Mouse (Mus musculus): ENCODE measurements at regions not wholly inside any gene's neighbourhood (a gene's known extent, or its start where the extent isn't known, plus 50 kb on each side); places are given as distances from the start of the nearest gene placed in this dataset.

- peak; percentile 30 to 45 for DNase-seq
- Histone ChIP-seq H3K27me3 (ENCODE audit: control insufficient read depth, insufficient read depth, low read length) (no peaks in the 10 kb centered on the region), H3K27ac (ENCODE audit: insufficient read depth, low read length) (no peak overlapping the region), H3K4me3 (replicated peaks; ENCODE audit: insufficient read depth, low read depth, low read length) (no peak overlapping the region), H3K4me1 (ENCODE audit: control insufficient read depth, insufficient read depth, low read length) (peaks cover 8% of the 10 kb centered on the region)
- WGBS, result 50% methylated on average over 6 of the region's 6 CpGs
- TF ChIP-seq CTCF (IDR thresholded peaks at IDR 0.05; ENCODE audit: borderline replicate concordance, insufficient read depth, low read depth, low read length), result no peak
Measured at GRCm38 (mm10) chr14:24911621-24912020, 424.7 kb downstream of the Rps24 start.

DNA sequence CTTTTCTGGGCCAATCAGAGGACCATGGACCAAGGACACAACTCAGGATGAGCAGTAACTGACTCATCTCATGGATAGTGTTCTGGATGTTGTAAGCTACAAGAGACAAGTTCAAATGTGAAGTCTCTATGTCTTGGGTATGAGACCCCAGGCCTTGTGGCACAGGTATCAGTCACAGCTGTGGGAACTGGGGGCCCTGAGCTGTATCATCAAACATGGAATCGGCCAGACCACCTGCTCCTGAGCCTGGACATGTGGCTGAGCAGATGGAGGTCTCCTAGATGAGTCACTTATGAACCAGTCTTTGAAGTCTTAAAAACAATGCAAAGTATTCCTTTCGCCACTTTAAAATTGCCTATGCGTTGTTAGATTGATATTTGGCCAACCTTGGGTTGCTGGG, 432.1 kb downstream of the Rps24 start:
- Histone ChIP-seq H3K4me1 (ENCODE audit: control insufficient read depth, insufficient read depth, low read length) (no peaks in the 10 kb centered on the region), H3K27me3 (ENCODE audit: control insufficient read depth, insufficient read depth, low read length) (no peaks in the 10 kb centered on the region), H3K4me3 (replicated peaks; ENCODE audit: insufficient read depth, low read depth, low read length) (no peak overlapping the region), H3K27ac (ENCODE audit: insufficient read depth, low read length) (no peak overlapping the region)
- DNase-seq, result no peak
- TF ChIP-seq POLR2A (IDR thresholded peaks at IDR 0.05; ENCODE audit: borderline replicate concordance, insufficient read depth, low read length), result no peak
- no peak for TF ChIP-seq CTCF (IDR thresholded peaks at IDR 0.05; ENCODE audit: borderline replicate concordance, insufficient read depth, low read depth, low read length)
- 84% methylated on average over 3 of the region's 3 CpGs for WGBS

DNA sequence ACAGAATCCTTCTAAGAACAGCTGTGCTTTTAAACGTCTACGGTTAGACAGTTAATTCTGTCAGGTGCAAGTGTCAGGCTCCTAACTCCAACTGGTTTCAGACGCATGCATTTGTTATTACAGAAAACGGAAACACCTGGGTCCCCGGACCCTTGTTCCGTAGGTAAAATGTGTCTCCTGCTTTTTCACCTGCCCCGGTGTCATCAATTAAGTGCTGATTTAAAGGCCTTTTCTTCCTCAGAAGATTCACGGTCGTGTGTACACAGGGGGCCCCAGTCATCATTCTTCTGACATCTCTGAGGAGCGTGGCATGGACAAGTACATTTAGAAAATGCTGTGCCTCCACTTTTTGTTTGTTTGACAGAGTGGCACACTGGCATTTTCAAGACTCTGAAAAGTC, 435.1 kb downstream of the Rps24 start:
- Histone ChIP-seq H3K4me3 (replicated peaks; ENCODE audit: insufficient read depth, low read depth, low read length) (no peak overlapping the region), H3K27ac (ENCODE audit: insufficient read depth, low read length) (no peak overlapping the region), H3K4me1 (ENCODE audit: control insufficient read depth, insufficient read depth, low read length) (no peaks in the 10 kb centered on the region), H3K27me3 (ENCODE audit: control insufficient read depth, insufficient read depth, low read length) (no peaks in the 10 kb centered on the region)
- 90% methylated on average over 10 of the region's 10 CpGs for WGBS
- TF ChIP-seq POLR2A (IDR thresholded peaks at IDR 0.05; ENCODE audit: borderline replicate concordance, insufficient read depth, low read length) (no peak), CTCF (IDR thresholded peaks at IDR 0.05; ENCODE audit: borderline replicate concordance, insufficient read depth, low read depth, low read length) (no peak)
- DNase-seq, result no peak

DNA sequence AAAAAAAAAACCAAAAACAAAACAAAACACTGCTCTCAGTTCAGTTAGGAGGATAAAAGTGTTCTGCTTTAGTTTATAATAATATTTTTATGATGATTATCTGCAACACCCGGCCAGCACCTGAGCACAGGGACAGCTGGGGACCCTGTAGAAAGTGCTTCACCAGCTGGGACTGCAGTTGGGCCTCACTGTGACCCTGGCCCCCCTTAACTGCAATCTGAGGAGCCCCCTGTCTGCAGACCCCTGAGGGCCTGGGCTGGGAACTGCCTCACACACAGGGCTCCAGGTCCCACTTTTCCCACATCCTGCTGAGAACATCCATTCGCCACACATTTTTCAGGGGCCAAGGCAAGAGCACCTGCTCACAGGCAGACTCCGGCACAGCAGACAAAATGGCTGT, 437.6 kb downstream of the Rps24 start:
- no peaks in the 10 kb centered on the region for H3K27me3 ChIP-seq (ENCODE audit: control insufficient read depth, insufficient read depth, low read length)
- no peak overlapping the region for H3K4me3 ChIP-seq (replicated peaks; ENCODE audit: insufficient read depth, low read depth, low read length)
- no peaks in the 10 kb centered on the region for H3K4me1 ChIP-seq (ENCODE audit: control insufficient read depth, insufficient read depth, low read length)
- WGBS, result 89% methylated on average over 3 of the region's 3 CpGs
- no peak overlapping the region for H3K27ac ChIP-seq (ENCODE audit: insufficient read depth, low read length)
- no peak for DNase-seq
- TF ChIP-seq CTCF (IDR thresholded peaks at IDR 0.05; ENCODE audit: borderline replicate concordance, insufficient read depth, low read depth, low read length) (no peak), POLR2A (IDR thresholded peaks at IDR 0.05; ENCODE audit: borderline replicate concordance, insufficient read depth, low read length) (no peak)

DNA sequence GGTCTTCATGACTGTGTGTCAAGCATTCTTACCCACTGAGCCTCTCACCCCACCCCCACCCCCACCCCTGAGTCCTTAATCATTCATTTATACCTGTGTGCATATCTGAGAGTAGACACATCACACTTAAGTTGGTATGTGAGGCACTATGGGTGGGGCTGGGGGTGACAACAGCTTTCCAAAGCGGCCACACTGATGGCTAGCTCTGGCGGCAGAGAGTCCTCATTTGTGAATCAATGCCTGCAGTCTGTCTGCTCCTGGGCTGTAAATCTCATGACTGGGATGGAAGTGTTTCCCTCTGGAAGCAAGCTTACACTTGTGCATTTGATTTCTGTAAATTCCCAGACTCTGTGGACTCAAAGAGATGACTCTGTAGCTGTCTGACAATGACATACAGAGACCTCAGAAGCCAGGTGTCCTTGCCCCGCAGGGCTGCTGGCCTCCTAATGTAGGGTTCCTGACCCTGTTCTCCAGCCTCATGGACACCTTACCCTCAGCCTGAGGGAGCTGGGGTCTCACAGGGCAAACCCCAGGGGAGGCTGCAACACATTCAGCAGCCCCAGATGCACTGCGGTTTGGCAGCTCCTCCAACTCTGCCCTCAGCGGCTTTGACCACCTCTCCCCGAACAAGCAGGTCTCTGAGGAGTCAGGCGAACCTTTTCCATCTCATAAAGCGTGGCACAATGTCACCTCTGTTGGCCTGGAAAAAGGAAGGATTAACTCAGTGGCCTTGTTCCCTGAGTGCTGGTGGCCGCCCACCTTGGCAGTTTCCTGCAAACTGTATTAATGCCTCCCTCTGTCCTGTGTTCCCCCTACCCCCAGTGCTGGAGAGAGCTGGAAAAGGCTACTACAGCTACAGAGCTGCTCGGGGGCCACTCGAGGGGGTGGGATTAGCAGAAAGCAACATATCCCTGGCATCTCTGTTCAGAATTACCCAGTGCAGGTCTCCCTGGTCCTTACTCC, 439.4 kb downstream of the Rps24 start:
- Histone ChIP-seq H3K4me1 (ENCODE audit: control insufficient read depth, insufficient read depth, low read length) (no peaks in the 10 kb centered on the region), H3K27ac (ENCODE audit: insufficient read depth, low read length) (no peak overlapping the region), H3K4me3 (replicated peaks; ENCODE audit: insufficient read depth, low read depth, low read length) (no peak overlapping the region), H3K27me3 (ENCODE audit: control insufficient read depth, insufficient read depth, low read length) (no peaks in the 10 kb centered on the region)
- DNase-seq, result no peak
- 72% methylated on average over 11 of the region's 11 CpGs for WGBS
- TF ChIP-seq POLR2A (IDR thresholded peaks at IDR 0.05; ENCODE audit: borderline replicate concordance, insufficient read depth, low read length) (no peak), CTCF (IDR thresholded peaks at IDR 0.05; ENCODE audit: borderline replicate concordance, insufficient read depth, low read depth, low read length) (no peak)

- DNase-seq, result no peak
- TF ChIP-seq CTCF (IDR thresholded peaks at IDR 0.05; ENCODE audit: borderline replicate concordance, insufficient read depth, low read depth, low read length) (no peak), POLR2A (IDR thresholded peaks at IDR 0.05; ENCODE audit: borderline replicate concordance, insufficient read depth, low read length) (no peak)
- Histone ChIP-seq H3K4me1 (ENCODE audit: control insufficient read depth, insufficient read depth, low read length) (no peaks in the 10 kb centered on the region), H3K27ac (ENCODE audit: insufficient read depth, low read length) (no peak overlapping the region), H3K4me3 (replicated peaks; ENCODE audit: insufficient read depth, low read depth, low read length) (no peak overlapping the region), H3K27me3 (ENCODE audit: control insufficient read depth, insufficient read depth, low read length) (no peaks in the 10 kb centered on the region)
- WGBS, result 90% methylated on average over 3 of the region's 3 CpGs
Measured at GRCm38 (mm10) chr14:24928726-24929125, 441.8 kb downstream of the Rps24 start.

DNA sequence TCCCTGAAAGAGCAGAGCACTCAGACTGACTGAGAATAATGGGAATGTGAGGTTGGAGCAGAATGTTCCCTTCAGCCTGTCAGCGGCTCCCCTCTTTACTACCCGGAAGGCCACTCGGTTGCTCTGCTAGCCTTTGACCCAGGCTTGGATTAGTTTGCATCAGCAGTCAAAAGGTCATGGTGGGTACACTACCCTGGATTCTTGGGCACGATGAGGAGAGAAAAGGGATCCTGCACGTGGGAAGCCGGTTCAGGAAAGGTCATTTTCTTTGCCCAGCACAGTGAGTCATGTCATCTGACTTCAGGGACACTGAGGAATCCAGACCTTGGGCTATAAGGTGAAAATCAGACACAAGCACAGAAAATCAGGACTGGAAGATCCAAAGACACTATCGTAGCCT, 443.3 kb downstream of the Rps24 start:
- H3K27me3 ChIP-seq (ENCODE audit: control insufficient read depth, insufficient read depth, low read length), result no peaks in the 10 kb centered on the region
- no peak overlapping the region for H3K27ac ChIP-seq (ENCODE audit: insufficient read depth, low read length)
- DNase-seq, result no peak
- H3K4me1 ChIP-seq (ENCODE audit: control insufficient read depth, insufficient read depth, low read length), result no peaks in the 10 kb centered on the region
- WGBS, result 80% methylated on average over 7 of the region's 7 CpGs
- TF ChIP-seq POLR2A (IDR thresholded peaks at IDR 0.05; ENCODE audit: borderline replicate concordance, insufficient read depth, low read length) (no peak), CTCF (IDR thresholded peaks at IDR 0.05; ENCODE audit: borderline replicate concordance, insufficient read depth, low read depth, low read length) (no peak)
- H3K4me3 ChIP-seq (replicated peaks; ENCODE audit: insufficient read depth, low read depth, low read length), result no peak overlapping the region

DNA sequence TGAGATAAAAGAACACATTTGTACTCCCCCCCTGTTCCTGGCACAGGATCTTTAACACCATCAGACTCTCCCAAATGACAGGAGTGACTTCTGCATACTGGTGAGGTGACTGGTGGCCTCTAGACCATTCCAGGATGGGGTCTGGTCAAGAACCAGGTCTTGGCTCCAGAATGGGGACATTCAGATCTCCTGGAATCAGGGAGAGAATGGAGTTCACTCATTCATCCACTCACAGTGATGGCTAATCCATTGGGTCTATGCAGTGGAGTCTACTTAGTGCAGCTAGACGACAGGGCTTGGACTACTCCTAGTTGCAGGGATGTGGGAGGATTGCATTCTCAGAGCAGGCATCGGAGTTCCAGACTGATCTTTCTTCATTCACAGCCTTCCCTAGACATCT, 451.0 kb downstream of the Rps24 start:
- no peak for TF ChIP-seq POLR2A (IDR thresholded peaks at IDR 0.05; ENCODE audit: borderline replicate concordance, insufficient read depth, low read length)
- no peak for TF ChIP-seq CTCF (IDR thresholded peaks at IDR 0.05; ENCODE audit: borderline replicate concordance, insufficient read depth, low read depth, low read length)
- Histone ChIP-seq H3K4me1 (ENCODE audit: control insufficient read depth, insufficient read depth, low read length) (peaks cover 10% of the 10 kb centered on the region), H3K4me3 (replicated peaks; ENCODE audit: insufficient read depth, low read depth, low read length) (no peak overlapping the region), H3K27me3 (ENCODE audit: control insufficient read depth, insufficient read depth, low read length) (no peaks in the 10 kb centered on the region), H3K27ac (ENCODE audit: insufficient read depth, low read length) (no peak overlapping the region)
- WGBS, result 99% methylated on average over 2 of the region's 2 CpGs
- DNase-seq, result no peak

All from cerebellum, adult 2 months (tissue).